Mouse (Mus musculus): ENCODE data around the gene Negr1. TPM values are rescaled to one million over a fixed set of nuclear protein-coding genes. Genes with fewer than 3 reads are reported as not detected.

Negr1 gene
- polyA plus RNA-seq, 1 experiment from 2014 or later: 1.9 TPM

GRCm38 (mm10) chr3:156987113-156987512, 425.5 kb downstream of the Negr1 start:
- Histone ChIP-seq H3K4me2 (ENCODE audit: low read depth, severe bottlenecking) (no peak overlapping the region), H3K27ac (replicated peaks; ENCODE audit: low read depth, low read length) (no peak overlapping the region), H3K36me3 (ENCODE audit: control insufficient read depth, insufficient read depth, low read length) (no peaks in the 10 kb centered on the region), H3K9ac (ENCODE audit: low read length) (no peak overlapping the region), H3K9me3 (ENCODE audit: control insufficient read depth, low read length) (no peaks in the 10 kb centered on the region), H3K4me1 (ENCODE audit: control insufficient read depth, insufficient read depth, low read length) (no peaks in the 10 kb centered on the region), H3K27me3 (ENCODE audit: control insufficient read depth, insufficient read depth, low read length) (no peaks in the 10 kb centered on the region), H3K4me3 (ENCODE audit: low read depth, low read length) (no peak overlapping the region)
- no peak for DNase-seq (ENCODE audit: low spot score)
- ATAC-seq (ENCODE audit: insufficient number of reproducible peaks, low FRiP score, low TSS enrichment, low read depth): no peak
- WGBS: 93% methylated on average over 3 of the region's 3 CpGs

- H3K27me3 ChIP-seq (ENCODE audit: control insufficient read depth, insufficient read depth, low read length): no peaks in the 10 kb centered on the region
- DNase-seq (ENCODE audit: low spot score) (no peak), ATAC-seq (ENCODE audit: insufficient number of reproducible peaks, low FRiP score, low TSS enrichment, low read depth) (no peak)
- H3K9me3 ChIP-seq (ENCODE audit: control insufficient read depth, low read length): no peaks in the 10 kb centered on the region
- H3K4me3 ChIP-seq (ENCODE audit: low read depth, low read length): no peak overlapping the region
- H3K27ac ChIP-seq (replicated peaks; ENCODE audit: low read depth, low read length): no peak overlapping the region
- WGBS: 73% methylated on average over 2 of the region's 2 CpGs
- no peaks in the 10 kb centered on the region for H3K4me1 ChIP-seq (ENCODE audit: control insufficient read depth, insufficient read depth, low read length)
- H3K4me2 ChIP-seq (ENCODE audit: low read depth, severe bottlenecking): no peak overlapping the region
- no peaks in the 10 kb centered on the region for H3K36me3 ChIP-seq (ENCODE audit: control insufficient read depth, insufficient read depth, low read length)
- no peak overlapping the region for H3K9ac ChIP-seq (ENCODE audit: low read length)
Measured at GRCm38 (mm10) chr3:156992171-156992570, 430.6 kb downstream of the Negr1 start.

- WGBS: 55% methylated on average over 1 of the region's 1 CpGs
- Histone ChIP-seq H3K27me3 (ENCODE audit: control insufficient read depth, insufficient read depth, low read length) (no peaks in the 10 kb centered on the region), H3K9ac (ENCODE audit: low read length) (no peak overlapping the region), H3K4me3 (ENCODE audit: low read depth, low read length) (no peak overlapping the region), H3K4me1 (ENCODE audit: control insufficient read depth, insufficient read depth, low read length) (no peaks in the 10 kb centered on the region), H3K36me3 (ENCODE audit: control insufficient read depth, insufficient read depth, low read length) (no peaks in the 10 kb centered on the region), H3K9me3 (ENCODE audit: control insufficient read depth, low read length) (no peaks in the 10 kb centered on the region), H3K4me2 (ENCODE audit: low read depth, severe bottlenecking) (no peak overlapping the region), H3K27ac (replicated peaks; ENCODE audit: low read depth, low read length) (no peak overlapping the region)
- DNase-seq (ENCODE audit: low spot score) (no peak), ATAC-seq (ENCODE audit: insufficient number of reproducible peaks, low FRiP score, low TSS enrichment, low read depth) (no peak)
Measured at GRCm38 (mm10) chr3:156992811-156993210, 431.2 kb downstream of the Negr1 start.

- ATAC-seq (ENCODE audit: insufficient number of reproducible peaks, low FRiP score, low TSS enrichment, low read depth) (no peak), DNase-seq (ENCODE audit: low spot score) (no peak)
- Histone ChIP-seq H3K9me3 (ENCODE audit: control insufficient read depth, low read length) (no peaks in the 10 kb centered on the region), H3K36me3 (ENCODE audit: control insufficient read depth, insufficient read depth, low read length) (no peaks in the 10 kb centered on the region), H3K27me3 (ENCODE audit: control insufficient read depth, insufficient read depth, low read length) (no peaks in the 10 kb centered on the region), H3K27ac (replicated peaks; ENCODE audit: low read depth, low read length) (no peak overlapping the region), H3K4me2 (ENCODE audit: low read depth, severe bottlenecking) (no peak overlapping the region), H3K4me3 (ENCODE audit: low read depth, low read length) (no peak overlapping the region), H3K4me1 (ENCODE audit: control insufficient read depth, insufficient read depth, low read length) (no peaks in the 10 kb centered on the region), H3K9ac (ENCODE audit: low read length) (no peak overlapping the region)
- 86% methylated on average over 5 of the region's 5 CpGs for WGBS
Measured at GRCm38 (mm10) chr3:156999177-156999808, 437.7 kb downstream of the Negr1 start.

- Histone ChIP-seq H3K27me3 (ENCODE audit: control insufficient read depth, insufficient read depth, low read length) (no peaks in the 10 kb centered on the region), H3K9ac (ENCODE audit: low read length) (no peak overlapping the region), H3K4me2 (ENCODE audit: low read depth, severe bottlenecking) (no peak overlapping the region), H3K9me3 (ENCODE audit: control insufficient read depth, low read length) (no peaks in the 10 kb centered on the region), H3K27ac (replicated peaks; ENCODE audit: low read depth, low read length) (no peak overlapping the region), H3K4me3 (ENCODE audit: low read depth, low read length) (no peak overlapping the region), H3K36me3 (ENCODE audit: control insufficient read depth, insufficient read depth, low read length) (no peaks in the 10 kb centered on the region), H3K4me1 (ENCODE audit: control insufficient read depth, insufficient read depth, low read length) (no peaks in the 10 kb centered on the region)
- DNase-seq (ENCODE audit: low spot score) (no peak), ATAC-seq (ENCODE audit: insufficient number of reproducible peaks, low FRiP score, low TSS enrichment, low read depth) (no peak)
- WGBS: 49% methylated on average over 2 of the region's 2 CpGs
Measured at GRCm38 (mm10) chr3:157021632-157022031, 460.0 kb downstream of the Negr1 start.

GRCm38 (mm10) chr3:157024580-157024979, 463.0 kb downstream of the Negr1 start:
- no peaks in the 10 kb centered on the region for H3K4me1 ChIP-seq (ENCODE audit: control insufficient read depth, insufficient read depth, low read length)
- no peak overlapping the region for H3K4me3 ChIP-seq (ENCODE audit: low read depth, low read length)
- ATAC-seq (ENCODE audit: insufficient number of reproducible peaks, low FRiP score, low TSS enrichment, low read depth) (no peak), DNase-seq (ENCODE audit: low spot score) (no peak)
- no peak overlapping the region for H3K9ac ChIP-seq (ENCODE audit: low read length)
- H3K27me3 ChIP-seq (ENCODE audit: control insufficient read depth, insufficient read depth, low read length): no peaks in the 10 kb centered on the region
- no peak overlapping the region for H3K27ac ChIP-seq (replicated peaks; ENCODE audit: low read depth, low read length)
- H3K9me3 ChIP-seq (ENCODE audit: control insufficient read depth, low read length): no peaks in the 10 kb centered on the region
- no peak overlapping the region for H3K4me2 ChIP-seq (ENCODE audit: low read depth, severe bottlenecking)
- no peaks in the 10 kb centered on the region for H3K36me3 ChIP-seq (ENCODE audit: control insufficient read depth, insufficient read depth, low read length)
- WGBS: 76% methylated on average over 6 of the region's 6 CpGs

GRCm38 (mm10) chr3:157031513-157032142, 470.0 kb downstream of the Negr1 start:
- Histone ChIP-seq H3K27ac (replicated peaks; ENCODE audit: low read depth, low read length) (no peak overlapping the region), H3K9me3 (ENCODE audit: control insufficient read depth, low read length) (no peaks in the 10 kb centered on the region), H3K9ac (ENCODE audit: low read length) (no peak overlapping the region), H3K4me2 (ENCODE audit: low read depth, severe bottlenecking) (no peak overlapping the region), H3K4me3 (ENCODE audit: low read depth, low read length) (no peak overlapping the region), H3K4me1 (ENCODE audit: control insufficient read depth, insufficient read depth, low read length) (no peaks in the 10 kb centered on the region), H3K27me3 (ENCODE audit: control insufficient read depth, insufficient read depth, low read length) (no peaks in the 10 kb centered on the region), H3K36me3 (ENCODE audit: control insufficient read depth, insufficient read depth, low read length) (no peaks in the 10 kb centered on the region)
- DNase-seq (ENCODE audit: low spot score): no peak
- 45% methylated on average over 4 of the region's 4 CpGs for WGBS
- ATAC-seq (ENCODE audit: insufficient number of reproducible peaks, low FRiP score, low TSS enrichment, low read depth): no peak

- Histone ChIP-seq H3K9me3 (ENCODE audit: control insufficient read depth, low read length) (no peaks in the 10 kb centered on the region), H3K4me1 (ENCODE audit: control insufficient read depth, insufficient read depth, low read length) (no peaks in the 10 kb centered on the region), H3K4me2 (ENCODE audit: low read depth, severe bottlenecking) (no peak overlapping the region), H3K27ac (replicated peaks; ENCODE audit: low read depth, low read length) (no peak overlapping the region), H3K4me3 (ENCODE audit: low read depth, low read length) (no peak overlapping the region), H3K36me3 (ENCODE audit: control insufficient read depth, insufficient read depth, low read length) (no peaks in the 10 kb centered on the region), H3K27me3 (ENCODE audit: control insufficient read depth, insufficient read depth, low read length) (no peaks in the 10 kb centered on the region), H3K9ac (ENCODE audit: low read length) (no peak overlapping the region)
- DNase-seq (ENCODE audit: low spot score): no peak
- ATAC-seq (ENCODE audit: insufficient number of reproducible peaks, low FRiP score, low TSS enrichment, low read depth): no peak
- 66% methylated on average over 6 of the region's 6 CpGs for WGBS
Measured at GRCm38 (mm10) chr3:157036016-157036415, 474.4 kb downstream of the Negr1 start.

- ATAC-seq (ENCODE audit: insufficient number of reproducible peaks, low FRiP score, low TSS enrichment, low read depth) (no peak), DNase-seq (ENCODE audit: low spot score) (no peak)
- H3K9ac ChIP-seq (ENCODE audit: low read length): no peak overlapping the region
- no peaks in the 10 kb centered on the region for H3K36me3 ChIP-seq (ENCODE audit: control insufficient read depth, insufficient read depth, low read length)
- H3K4me2 ChIP-seq (ENCODE audit: low read depth, severe bottlenecking): no peak overlapping the region
- no peaks in the 10 kb centered on the region for H3K9me3 ChIP-seq (ENCODE audit: control insufficient read depth, low read length)
- no peak overlapping the region for H3K4me3 ChIP-seq (ENCODE audit: low read depth, low read length)
- H3K4me1 ChIP-seq (ENCODE audit: control insufficient read depth, insufficient read depth, low read length): no peaks in the 10 kb centered on the region
- no peaks in the 10 kb centered on the region for H3K27me3 ChIP-seq (ENCODE audit: control insufficient read depth, insufficient read depth, low read length)
- WGBS: 66% methylated on average over 1 of the region's 1 CpGs
- no peak overlapping the region for H3K27ac ChIP-seq (replicated peaks; ENCODE audit: low read depth, low read length)
Measured at GRCm38 (mm10) chr3:157036568-157036967, 475.0 kb downstream of the Negr1 start.

Measured in limb, embryonic 11.5 days (tissue).